Mouse (Mus musculus) adrenal gland, postnatal 25 days (tissue): Measurements from ENCODE around the gene Espl1. TPM values are rescaled to one million over a fixed set of nuclear protein-coding genes. Genes with fewer than 3 reads are reported as not detected.
"Not testable (repeated sequence)": the region's sequence is repeated elsewhere in the genome, so short reads cannot be mapped to it uniquely, and the experiment has no call there.

Experiments used
- DNase-seq: peaks from one replicate; pipeline ENCODE4 v3.0.0; 2021; ENCODE audit warnings: mixed read lengths
- total RNA-seq: library from RNA; stranded (reverse); gene quantifications from 2 replicates; pipeline ENCODE4 v1.2.3, GENCODE M21; 2021

Gene Espl1
- total RNA-seq, 1 experiment from 2014 or later = 4.1 TPM

- no peak for DNase-seq
Measured at GRCm38 (mm10) chr15:102335254-102335653, 39.2 kb downstream of the Espl1 start.

- DNase-seq = not testable (repeated sequence)
Measured at GRCm38 (mm10) chr15:102335925-102336324, 39.9 kb downstream of the Espl1 start.

- no peak for DNase-seq
Measured at GRCm38 (mm10) chr15:102336946-102337345, 40.9 kb downstream of the Espl1 start.

- DNase-seq = no peak
Measured at GRCm38 (mm10) chr15:102339612-102340011, 43.5 kb downstream of the Espl1 start.

GRCm38 (mm10) chr15:102341580-102341979 is 45.5 kb downstream of the Espl1 start:
- peak; percentile 45 for DNase-seq

GRCm38 (mm10) chr15:102344490-102344889 is 48.4 kb downstream of the Espl1 start:
- no peak for DNase-seq

- no peak for DNase-seq
Measured at GRCm38 (mm10) chr15:102346444-102346843, 50.4 kb downstream of the Espl1 start.

GRCm38 (mm10) chr15:102350138-102350941 is 54.3 kb downstream of the Espl1 start, which contains the start of gene Aaas:
Gene Aaas (minus strand): TSS chr15:102350771.
- peak; percentile 96 for DNase-seq

- no peak for DNase-seq
Measured at GRCm38 (mm10) chr15:102350942-102351291, 54.9 kb downstream of the Espl1 start.

GRCm38 (mm10) chr15:102352177-102352576 is 56.1 kb downstream of the Espl1 start:
- no peak for DNase-seq

- no peak for DNase-seq
Measured at GRCm38 (mm10) chr15:102353986-102354385, 57.9 kb downstream of the Espl1 start.

- peak; percentile 57 for DNase-seq
Measured at GRCm38 (mm10) chr15:102355134-102355870, 59.2 kb downstream of the Espl1 start.

GRCm38 (mm10) chr15:102355871-102356441 is 59.9 kb downstream of the Espl1 start:
- no peak for DNase-seq

- DNase-seq = no peak
Measured at GRCm38 (mm10) chr15:102356501-102357325, 60.6 kb downstream of the Espl1 start.

GRCm38 (mm10) chr15:102358126-102358525 is 62.1 kb downstream of the Espl1 start:
- DNase-seq = no peak

GRCm38 (mm10) chr15:102358834-102359233 is 62.8 kb downstream of the Espl1 start:
- DNase-seq = no peak

- no peak for DNase-seq
Measured at GRCm38 (mm10) chr15:102362648-102363047, 66.6 kb downstream of the Espl1 start.

GRCm38 (mm10) chr15:102364678-102365077 is 68.6 kb downstream of the Espl1 start:
- DNase-seq = no peak

GRCm38 (mm10) chr15:102366238-102366637 is 70.2 kb downstream of the Espl1 start:
- no peak for DNase-seq

GRCm38 (mm10) chr15:102366733-102367344 is 70.8 kb downstream of the Espl1 start, which contains the start of gene Sp7:
Gene Sp7 (minus strand): TSS chr15:102367182.
- DNase-seq = no peak

GRCm38 (mm10) chr15:102369972-102370371 is 73.9 kb downstream of the Espl1 start:
- no peak for DNase-seq

GRCm38 (mm10) chr15:102370727-102371126 is 74.7 kb downstream of the Espl1 start:
- DNase-seq = no peak
